Mouse (Mus musculus) gastrocnemius, adult 2 months (tissue): Measurements from ENCODE around the gene Fars2. TPM values are rescaled to one million over a fixed set of nuclear protein-coding genes. Genes with fewer than 3 reads are reported as not detected.

Source experiments
- DNase-seq: peaks from one replicate; pipeline ENCODE4 v3.0.0; 2022
- H3K27ac ChIP-seq: fragments of 200-600 bp; 2 replicates; pipeline ENCODE4 v1.8.1; 2022; ENCODE audit warnings: mild to moderate bottlenecking
- H3K4me3 ChIP-seq: fragments of 200-600 bp; 2 replicates; pipeline ENCODE4 v1.8.1; 2022; ENCODE audit warnings: mild to moderate bottlenecking, moderate library complexity
- CTCF ChIP-seq: fragments of 200-600 bp; IDR thresholded peaks from 2 replicates; pipeline ENCODE4 v1.8.1; 2022; ENCODE audit warnings: antibody characterized with exemption, mild to moderate bottlenecking, moderate library complexity
- intact Hi-C: fragments of 180-260 bp; cut with DNase I; formaldehyde crosslinking; loops from one replicate; pipeline ENCODE4 v1.15.1; 2025
- long read RNA-seq, 2 experiments: library from polyadenylated mRNA; stranded (forward); transcript quantifications; one replicate each; pipeline ENCODE4 v2.0.0; 2021
- total RNA-seq, 2 experiments: library from RNA; stranded (reverse); gene quantifications; 2 replicates each; pipeline ENCODE4 v1.2.3; 2021

The Fars2 gene
- 10 to 100 TPM; 40.8 to 43.4 TPM for total RNA-seq
- long read RNA-seq, experiment 1, transcript Fars2-201 (7 exons, 2,125 nt), result major isoform, 53 of 67 reads
- long read RNA-seq, experiment 1, partial matches to known transcripts, result 2 of 67 reads
- long read RNA-seq, experiment 1, other reads (novel, unspliced or antisense), result 10 of 67 reads
- long read RNA-seq, experiment 2, transcript Fars2-201 (7 exons, 2,125 nt), result major isoform, 89 of 99 reads
- long read RNA-seq, experiment 2, partial matches to known transcripts, result 3 of 99 reads
- long read RNA-seq, experiment 2, other reads (novel, unspliced or antisense), result 4 of 99 reads

DNA sequence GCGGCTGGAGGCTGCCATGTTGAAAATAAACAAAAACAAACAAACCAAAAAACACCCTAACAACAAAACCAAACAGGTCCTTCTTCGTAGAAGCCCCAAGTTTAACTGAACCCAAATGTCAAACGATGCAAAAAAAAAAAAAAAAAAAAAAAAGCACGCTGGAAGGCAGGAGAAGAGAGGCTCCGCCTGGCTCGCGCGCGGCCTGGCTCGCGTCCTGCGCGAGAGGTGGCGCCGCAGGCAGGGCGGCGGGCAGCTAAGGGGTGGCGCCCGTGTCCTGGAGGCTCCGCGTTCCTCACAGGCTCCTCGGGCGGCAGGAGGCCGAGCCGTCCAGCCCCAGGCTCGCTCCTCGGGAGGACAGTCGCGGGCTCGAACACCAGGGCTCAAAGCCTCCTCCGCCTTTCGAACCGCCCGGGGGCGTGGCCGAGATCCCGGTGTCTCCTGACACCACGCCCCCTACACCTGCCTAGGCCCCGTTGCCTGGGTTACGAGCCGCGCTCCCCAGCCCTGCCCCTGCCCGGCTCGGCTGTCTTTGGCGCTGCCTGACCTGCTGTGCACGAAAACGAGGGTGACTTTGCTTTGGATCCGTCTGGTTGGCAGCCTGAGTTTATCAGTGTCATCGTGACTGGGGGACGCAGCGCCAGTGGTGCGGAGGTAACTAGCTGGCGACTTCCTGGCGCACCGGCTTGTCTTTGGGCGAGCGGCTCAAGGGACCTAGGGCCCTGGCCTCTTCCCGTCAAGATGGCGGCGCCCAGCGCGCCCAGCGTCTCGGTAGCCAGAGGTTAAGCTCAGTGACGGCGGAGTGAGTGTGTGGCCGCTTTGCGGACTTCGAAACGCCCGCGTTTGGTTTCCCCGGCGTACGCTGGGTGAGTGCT, at the start of gene Fars2, which contains the start of gene Lyrm4:
Fars2 (plus strand) TSS at position 270 of the 872 bp plus-strand sequence.
Lyrm4 (minus strand) TSS at position 384 of the 872 bp plus-strand sequence.
- intact Hi-C loops, result loop anchor here (2.0 kb wide), 1 partner anchor 99 kb away; no protein-coding TSS in a partner anchor
- Histone ChIP-seq H3K27ac (peak within 1 kb of the TSS; percentile 98), H3K4me3 (peak within 1 kb of the TSS; percentile 83)
- DNase-seq, result peak; percentile 99
- peak; percentile 5; the same call in 1 of the 2 replicates for TF ChIP-seq CTCF

GRCm38 (mm10) chr13:36074484-36074883, 42.7 kb upstream of the Fars2 start:
- intact Hi-C loops, result no loop called here
- TF ChIP-seq CTCF, result no peak

DNA sequence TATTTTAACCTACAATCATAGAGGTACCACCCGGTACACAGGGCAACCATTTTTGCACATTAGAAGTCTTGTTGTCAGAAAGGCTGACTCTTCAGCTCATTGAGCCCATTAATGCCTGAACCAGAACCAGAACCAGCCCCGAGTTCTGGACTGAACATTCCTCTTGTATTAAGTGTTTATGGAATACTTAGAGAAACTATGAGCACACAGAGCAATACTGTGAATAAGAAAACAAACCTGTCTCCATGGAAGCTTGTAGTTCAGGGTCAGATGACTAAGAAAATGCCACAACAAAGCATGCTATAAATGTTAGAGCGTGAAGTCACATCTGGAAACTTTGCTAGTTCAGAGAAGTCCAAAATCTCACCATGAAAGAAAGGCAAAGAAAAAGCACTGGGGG, 35.6 kb upstream of the Fars2 start:
- Histone ChIP-seq H3K4me3 (no peak overlapping the region), H3K27ac (no peak overlapping the region)
- DNase-seq, result no peak
- TF ChIP-seq CTCF, result no peak
- intact Hi-C loops, result no loop called here

More at GRCm38 (mm10) chr13:36074484-36074883, 42.7 kb upstream of the Fars2 start:
- Histone ChIP-seq H3K27ac (no peak overlapping the region), H3K4me3 (no peak overlapping the region)
- no peak for DNase-seq

DNA sequence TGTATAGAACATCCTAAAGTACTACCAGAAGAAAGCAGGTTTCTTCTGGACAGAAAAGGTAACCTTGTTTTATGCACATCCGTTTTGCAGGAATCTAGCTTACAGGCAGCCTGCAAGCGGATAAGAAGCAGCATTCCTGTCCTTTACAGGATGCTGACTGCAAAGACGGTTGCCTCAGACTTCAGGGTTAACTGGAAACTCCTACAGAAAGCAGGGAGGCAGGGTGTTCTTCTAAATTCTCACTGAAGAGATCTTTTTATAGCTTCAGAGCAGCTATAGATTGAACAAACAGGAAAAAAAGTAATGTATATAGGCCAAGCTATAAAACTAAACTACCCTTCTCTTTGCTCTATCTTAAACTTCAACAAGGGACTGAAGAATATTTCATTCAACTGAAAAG, 32.5 kb upstream of the Fars2 start:
- Histone ChIP-seq H3K4me3 (no peak overlapping the region), H3K27ac (no peak overlapping the region)
- intact Hi-C loops, result no loop called here
- no peak for TF ChIP-seq CTCF
- DNase-seq, result no peak

DNA sequence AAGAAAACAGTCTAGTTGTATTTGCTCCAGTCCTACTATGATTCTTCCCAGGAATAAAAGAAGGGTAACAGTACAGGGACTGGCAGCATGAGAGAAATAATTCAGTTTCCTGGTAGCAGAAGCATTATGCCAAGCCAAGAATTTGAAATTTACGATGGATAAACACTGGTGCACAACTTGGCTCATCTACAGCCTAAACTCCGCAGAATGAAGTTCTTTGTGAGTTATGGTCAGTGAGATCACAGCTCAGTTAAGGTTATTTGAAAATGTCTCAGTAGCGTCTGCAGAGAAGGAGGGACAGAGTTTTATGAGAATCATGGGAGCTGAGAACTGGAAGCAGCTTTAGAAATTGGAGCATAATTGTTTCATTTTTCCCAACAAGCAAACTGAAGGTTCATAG, 31.2 kb upstream of the Fars2 start:
- intact Hi-C loops, result no loop called here
- no peak overlapping the region for H3K27ac ChIP-seq
- H3K4me3 ChIP-seq, result no peak overlapping the region
- no peak for TF ChIP-seq CTCF
- DNase-seq, result no peak

- no peak overlapping the region for H3K4me3 ChIP-seq
- DNase-seq, result no peak
- intact Hi-C loops, result loop anchor here (1.0 kb wide), 1 partner anchor 28 kb away; no protein-coding TSS in a partner anchor
- H3K27ac ChIP-seq, result no peak overlapping the region
- TF ChIP-seq CTCF, result no peak
Observed at GRCm38 (mm10) chr13:36086608-36087391, 30.4 kb upstream of the Fars2 start.

DNA sequence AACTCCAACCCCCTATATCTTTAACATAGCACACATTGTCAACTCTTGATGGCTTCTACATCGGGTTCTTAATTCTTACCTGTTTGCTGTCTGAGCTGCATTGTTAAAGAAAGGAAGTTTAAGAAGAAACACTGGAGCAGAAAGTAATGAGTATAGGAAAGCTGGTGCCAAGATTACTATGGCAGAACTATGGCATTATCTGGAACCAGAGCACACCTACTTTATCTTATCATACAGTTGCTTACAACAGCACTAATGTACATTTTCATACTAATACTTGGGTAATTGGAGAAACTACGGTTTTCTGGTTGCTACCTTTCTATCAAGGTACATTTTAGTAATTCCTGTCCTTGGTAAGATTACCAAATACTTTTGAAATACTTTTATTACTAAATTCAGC, 29.8 kb upstream of the Fars2 start:
- no peak for TF ChIP-seq CTCF
- DNase-seq, result no peak
- intact Hi-C loops, result loop anchor here (1.0 kb wide), 1 partner anchor 27 kb away; no protein-coding TSS in a partner anchor

DNA sequence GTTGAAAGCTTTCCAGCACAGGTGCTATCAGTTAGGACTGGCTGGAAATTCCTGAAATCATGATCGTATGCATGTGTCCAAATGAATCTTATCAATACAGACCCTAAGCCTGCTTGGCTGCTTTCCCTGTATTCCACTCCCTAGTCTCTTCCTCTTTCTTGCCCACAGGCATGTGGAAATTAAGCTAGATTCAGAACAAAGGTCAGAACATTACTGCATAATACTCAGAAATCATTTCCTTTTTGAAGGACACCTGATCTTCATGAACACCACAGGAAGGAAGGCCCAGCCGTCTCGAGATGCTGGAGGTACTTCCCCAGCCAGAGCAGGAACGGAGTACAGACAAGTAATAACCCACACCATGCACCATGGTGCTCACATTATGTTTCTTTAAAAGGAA, 29.0 kb upstream of the Fars2 start:
- TF ChIP-seq CTCF, result no peak
- DNase-seq, result no peak
- intact Hi-C loops, result no loop called here

More for the DNA sequence above, 29.8 kb upstream of the Fars2 start:
- Histone ChIP-seq H3K4me3 (no peak overlapping the region), H3K27ac (no peak overlapping the region)

GRCm38 (mm10) chr13:36096684-36097383, 20.4 kb upstream of the Fars2 start:
- DNase-seq, result no peak
- TF ChIP-seq CTCF, result no peak
- intact Hi-C loops, result no loop called here
- no peak overlapping the region for H3K4me3 ChIP-seq
- no peak overlapping the region for H3K27ac ChIP-seq

More for the DNA sequence above, 29.0 kb upstream of the Fars2 start:
- no peak overlapping the region for H3K4me3 ChIP-seq
- no peak overlapping the region for H3K27ac ChIP-seq

DNA sequence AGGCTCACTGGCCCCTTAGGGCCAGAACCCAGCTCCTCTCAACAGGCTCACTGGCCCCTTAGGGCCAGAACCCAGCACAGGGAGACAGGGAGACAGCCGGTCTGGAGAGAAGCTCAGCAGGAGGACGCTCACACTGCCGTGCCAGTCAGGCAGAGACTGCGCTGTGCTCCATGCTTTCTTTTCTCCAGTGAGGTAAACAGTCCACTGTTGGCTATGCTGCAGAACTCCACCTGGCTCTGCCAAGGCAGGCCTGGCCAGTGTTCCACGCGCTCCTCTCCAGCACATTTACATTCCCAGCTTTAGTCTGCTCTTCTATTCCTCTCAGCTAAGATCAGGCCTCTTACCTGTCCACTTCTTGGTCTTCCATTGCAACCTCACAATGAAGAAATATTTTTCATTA, 11.6 kb upstream of the Fars2 start:
- TF ChIP-seq CTCF, result no peak
- intact Hi-C loops, result no loop called here
- DNase-seq, result peak; percentile 54
- Histone ChIP-seq H3K4me3 (no peak overlapping the region), H3K27ac (peak overlapping the region; percentile 68)

DNA sequence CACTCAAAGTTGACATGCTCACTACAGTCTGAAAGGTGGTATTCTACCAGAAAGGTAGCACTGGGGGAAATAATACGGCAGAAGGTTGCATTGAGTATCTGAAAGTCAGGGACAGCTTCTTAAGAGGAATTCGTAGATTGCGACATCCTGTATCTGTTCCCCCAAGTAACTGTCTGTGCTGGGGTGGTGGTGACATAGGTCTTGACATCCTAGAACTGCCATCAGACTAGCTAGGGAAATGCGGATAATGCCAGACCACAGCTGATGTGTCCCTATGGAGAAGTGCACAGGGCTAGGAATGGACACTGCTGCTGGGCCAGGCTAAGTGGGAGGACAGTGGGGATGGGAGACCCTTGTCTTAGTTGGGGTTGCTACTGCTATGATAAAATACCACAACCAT, 8.7 kb upstream of the Fars2 start:
- no peak for TF ChIP-seq CTCF
- H3K4me3 ChIP-seq, result no peak overlapping the region
- H3K27ac ChIP-seq, result no peak overlapping the region
- no peak for DNase-seq
- intact Hi-C loops, result no loop called here

GRCm38 (mm10) chr13:36111331-36111730, 5.9 kb upstream of the Fars2 start:
- Histone ChIP-seq H3K4me3 (no peak overlapping the region), H3K27ac (no peak overlapping the region)
- TF ChIP-seq CTCF, result no peak
- intact Hi-C loops, result no loop called here
- DNase-seq, result no peak
